Mouse (Mus musculus) embryonic facial prominence, embryonic 14.5 days (tissue): ENCODE measurements around the gene Sdc1. TPM values are rescaled to one million over a fixed set of nuclear protein-coding genes. Genes with fewer than 3 reads are reported as not detected.

Experiments
- ATAC-seq: fragments of 200-750 bp; cut with Nextera tagmentation; 2 replicates; pipeline ENCODE4 v1.8.0; 2017; ENCODE audit warnings: low read depth, moderate number of reproducible peaks, moderate TSS enrichment
- DNase-seq: peaks from one replicate; pipeline ENCODE4 v3.0.0-alpha.2; 2015; ENCODE audit warnings: low spot score
- H3K27ac ChIP-seq: fragments of 300-500 bp; sonication (generic); replicated peaks from 2 replicates; pipeline ENCODE4 v1.5.1; 2014; ENCODE audit warnings: low read depth, mild to moderate bottlenecking, low read length, moderate library complexity
- H3K27me3 ChIP-seq: fragments of 300-500 bp; sonication (generic); replicated peaks from 2 replicates; pipeline ENCODE4 v1.6.1; 2014; ENCODE audit warnings: low read length; ENCODE audit not compliant: control insufficient read depth, insufficient read depth
- H3K36me3 ChIP-seq: fragments of 300-500 bp; sonication (generic); 2 replicates; pipeline ENCODE4 v1.6.1; 2014; ENCODE audit warnings: low read length, mixed read lengths; ENCODE audit not compliant: control insufficient read depth, insufficient read depth
- H3K4me1 ChIP-seq: fragments of 300-500 bp; sonication (generic); 2 replicates; pipeline ENCODE4 v1.6.1; 2014; ENCODE audit warnings: antibody characterized with exemption, low read length; ENCODE audit not compliant: control insufficient read depth, insufficient read depth
- H3K4me2 ChIP-seq: fragments of 300-500 bp; sonication (generic); 2 replicates; pipeline ENCODE4 v1.6.1; 2014; ENCODE audit warnings: low read depth, mild to moderate bottlenecking, low read length, moderate library complexity, mixed read lengths
- H3K4me3 ChIP-seq: fragments of 300-500 bp; sonication (generic); 2 replicates; pipeline ENCODE4 v1.5.1; 2014; ENCODE audit warnings: low read depth, mild to moderate bottlenecking, low read length
- H3K9ac ChIP-seq: fragments of 300-500 bp; sonication (generic); 2 replicates; pipeline ENCODE4 v1.6.1; 2014; ENCODE audit warnings: low read depth, mild to moderate bottlenecking, low read length, moderate library complexity, mixed read lengths
- H3K9me3 ChIP-seq: fragments of 300-500 bp; sonication (generic); 2 replicates; pipeline ENCODE4 v1.6.1; 2016; ENCODE audit warnings: low read length; ENCODE audit not compliant: control insufficient read depth
- WGBS: fragments of 180-500 bp; shearing (Covaris S2); extraction: QIAGEN DNeasy Blood & Tissue Kit; methylation state at CpG from one replicate; pipeline ENCODE4 v1.1.7; 2014; 5-methylcytosine and 5-hydroxymethylcytosine counted together
- polyA plus RNA-seq: library from polyadenylated mRNA; unstranded; fragments of >200 nt; fragmentation: Nextera tagmentation; extraction: Ambion mirVana; gene quantifications from 2 replicates; pipeline ENCODE4 v1.2.1, GENCODE M21; 2014

The Sdc1 gene
- polyA plus RNA-seq, 1 experiment from 2014 or later, result 113 TPM

DNA sequence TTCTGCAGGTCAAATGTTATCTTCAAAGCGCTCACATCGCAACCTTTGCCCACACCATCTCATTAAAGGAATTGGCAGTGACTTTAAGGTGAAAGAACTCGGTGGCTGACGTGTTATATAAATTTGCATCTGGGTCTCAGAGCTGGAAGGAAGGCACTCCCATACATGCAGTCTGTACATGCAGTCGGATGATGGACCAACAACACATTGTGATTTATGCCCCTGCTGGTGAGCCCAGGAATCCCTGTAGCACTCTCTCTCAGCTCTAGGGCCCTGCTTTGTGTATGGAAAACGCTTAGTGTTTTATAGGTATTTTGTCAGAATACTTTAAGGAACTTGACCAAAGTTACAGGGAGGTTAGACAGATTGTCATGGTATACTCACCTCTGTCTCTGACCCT, 10.6 kb upstream of the Sdc1 start:
- H3K27ac ChIP-seq, result no peak overlapping the region
- H3K36me3 ChIP-seq, result peaks cover 25% of the 10 kb centered on the region; the same call in 1 of the 2 replicates
- WGBS, result 84% methylated on average over 6 of the region's 6 CpGs
- peaks cover 12% of the 10 kb centered on the region; the same call in 1 of the 2 replicates for H3K9me3 ChIP-seq
- no peak for ATAC-seq
- H3K4me1 ChIP-seq, result no peaks in the 10 kb centered on the region
- no peak overlapping the region for H3K4me2 ChIP-seq
- H3K27me3 ChIP-seq, result no peaks in the 10 kb centered on the region
- no peak overlapping the region for H3K4me3 ChIP-seq
- DNase-seq, result no peak
- H3K9ac ChIP-seq, result no peak overlapping the region

DNA sequence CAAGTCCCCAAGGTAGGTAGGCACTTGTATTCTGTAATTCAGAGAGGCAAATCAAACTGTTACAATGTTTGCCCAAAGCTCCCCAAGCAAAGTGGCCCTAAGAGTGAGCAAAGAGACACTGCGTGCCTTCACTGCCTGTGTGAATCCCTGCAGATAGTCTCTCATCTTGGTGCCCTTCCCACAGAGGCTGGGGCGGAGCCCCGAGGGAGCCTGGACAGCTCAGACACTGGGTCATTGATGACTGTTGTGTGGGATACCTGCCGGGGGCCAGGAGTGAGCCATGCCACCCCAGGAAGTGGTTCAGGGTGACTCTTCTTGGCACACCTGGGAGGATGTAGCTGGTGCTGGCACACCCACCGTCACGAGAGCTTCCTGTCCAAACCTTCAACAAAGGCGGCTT, 10.1 kb upstream of the Sdc1 start:
- Histone ChIP-seq H3K4me3 (no peak overlapping the region), H3K27me3 (no peaks in the 10 kb centered on the region), H3K9ac (no peak overlapping the region), H3K4me2 (no peak overlapping the region), H3K4me1 (no peaks in the 10 kb centered on the region), H3K27ac (no peak overlapping the region), H3K9me3 (peaks cover 12% of the 10 kb centered on the region; the same call in 1 of the 2 replicates), H3K36me3 (peaks cover 22% of the 10 kb centered on the region; the same call in 1 of the 2 replicates)
- ATAC-seq (no peak), DNase-seq (no peak)
- 78% methylated on average over 7 of the region's 7 CpGs for WGBS

DNA sequence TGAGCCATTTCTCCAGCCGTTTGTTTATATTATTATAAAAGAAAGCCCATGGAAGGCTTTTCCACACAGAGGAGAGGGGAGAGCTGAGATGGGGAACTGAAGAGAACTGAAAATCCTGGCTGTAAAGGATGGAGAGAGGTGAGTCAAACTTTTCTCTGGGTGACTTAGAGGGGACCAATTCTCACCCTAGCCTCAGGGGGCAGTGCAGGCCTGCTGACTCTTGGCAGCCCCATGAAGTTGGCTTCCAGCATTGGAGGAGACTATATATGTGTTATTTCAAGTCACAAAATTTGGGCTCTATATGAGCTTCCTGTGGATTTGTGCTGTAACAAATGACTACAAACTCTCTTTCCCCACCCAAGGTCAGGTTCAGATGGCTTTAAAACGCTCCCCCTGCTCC, 8.5 kb upstream of the Sdc1 start:
- Histone ChIP-seq H3K27me3 (no peaks in the 10 kb centered on the region), H3K4me3 (no peak overlapping the region), H3K27ac (0 out of 2 replicates have a peak overlapping the region, but pooled peaks have one; percentile 2), H3K9ac (no peak overlapping the region), H3K4me2 (no peak overlapping the region), H3K9me3 (peaks cover 5% of the 10 kb centered on the region; the same call in 1 of the 2 replicates), H3K4me1 (no peaks in the 10 kb centered on the region), H3K36me3 (peaks cover 6% of the 10 kb centered on the region; the same call in 1 of the 2 replicates)
- 57% methylated on average over 2 of the region's 2 CpGs for WGBS
- DNase-seq (no peak), ATAC-seq (no peak)

DNA sequence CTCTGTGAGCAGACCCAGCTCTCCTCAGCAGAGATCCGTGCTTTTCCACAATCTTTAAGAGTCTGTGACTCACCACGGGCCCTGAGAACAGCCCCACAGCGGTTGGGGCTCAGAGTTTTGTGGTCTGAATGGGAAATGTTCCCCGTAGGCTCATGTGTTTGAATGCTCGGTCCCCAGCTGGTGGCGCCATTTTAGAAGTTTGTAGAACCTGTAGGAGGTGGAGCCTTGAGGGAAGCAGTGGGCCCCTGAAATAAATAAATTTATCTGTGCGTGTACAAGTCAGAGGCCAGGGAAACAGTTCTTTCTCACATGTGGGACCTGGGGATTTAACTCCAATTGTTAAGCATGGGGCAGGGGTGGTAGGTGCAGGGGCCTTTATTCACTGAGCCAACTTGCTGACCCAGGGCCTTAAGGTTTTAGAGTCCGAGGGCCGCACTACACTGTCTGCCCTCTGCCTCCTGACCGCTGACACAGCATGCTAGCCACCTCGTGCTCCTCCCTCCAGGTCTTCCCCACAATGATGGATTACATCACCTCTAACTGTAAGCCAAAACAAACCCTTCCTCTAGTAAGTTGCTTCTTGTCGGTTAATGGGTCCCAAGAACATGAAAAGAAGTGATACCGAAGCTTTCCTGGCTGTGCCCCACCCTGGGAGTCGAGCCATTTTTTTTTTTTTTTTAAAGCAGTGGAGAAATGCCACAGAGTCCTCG, 6.7 kb upstream of the Sdc1 start:
- H3K9ac ChIP-seq, result no peak overlapping the region
- no peak overlapping the region for H3K27ac ChIP-seq
- ATAC-seq, result peak; percentile 17; the same call in 1 of the 2 replicates
- no peaks in the 10 kb centered on the region for H3K27me3 ChIP-seq
- no peaks in the 10 kb centered on the region for H3K4me1 ChIP-seq
- DNase-seq, result no peak
- 79% methylated on average over 15 of the region's 15 CpGs for WGBS
- no peak overlapping the region for H3K4me3 ChIP-seq
- H3K4me2 ChIP-seq, result no peak overlapping the region
- H3K36me3 ChIP-seq, result no peaks in the 10 kb centered on the region
- no peaks in the 10 kb centered on the region for H3K9me3 ChIP-seq

DNA sequence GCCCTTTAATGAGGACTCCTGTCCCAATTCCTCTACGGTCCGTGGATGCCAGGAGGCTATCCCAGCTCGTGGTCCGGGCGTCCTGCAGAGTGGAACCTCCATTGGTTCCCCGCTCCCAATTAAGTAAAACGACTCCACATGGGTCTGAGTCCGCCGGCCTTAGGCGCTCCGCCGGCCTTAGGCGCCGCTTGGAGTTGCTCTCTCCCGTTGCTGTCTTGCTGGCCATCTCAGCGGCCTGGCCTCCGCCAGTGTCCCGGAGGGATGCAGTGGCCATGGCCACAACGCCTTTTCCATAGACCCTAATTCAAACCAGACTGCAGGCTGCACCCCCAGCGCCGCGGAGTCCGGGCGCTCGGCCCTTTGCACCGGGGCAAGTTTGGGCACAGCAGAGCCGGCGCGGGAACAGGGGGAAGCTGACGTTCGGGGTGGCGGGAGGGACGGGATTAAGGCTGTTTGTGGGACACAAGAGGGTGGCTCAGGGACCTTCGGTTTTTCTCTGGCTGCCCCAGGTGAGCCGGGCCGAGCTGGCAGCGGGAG, 789 bp downstream of the Sdc1 start:
- Histone ChIP-seq H3K27ac (peak overlapping the region; percentile 91), H3K4me2 (peak overlapping the region; percentile 68), H3K36me3 (no peaks in the 10 kb centered on the region), H3K27me3 (no peaks in the 10 kb centered on the region), H3K9ac (peak overlapping the region; percentile 83), H3K4me1 (peaks cover 23% of the 10 kb centered on the region), H3K9me3 (no peaks in the 10 kb centered on the region), H3K4me3 (peak overlapping the region; percentile 82)
- ATAC-seq (0 out of 2 replicates have a peak, but pooled peaks have one; percentile 0), DNase-seq (no peak)
- WGBS, result under 1% methylated on average over 29 of the region's 37 CpGs

DNA sequence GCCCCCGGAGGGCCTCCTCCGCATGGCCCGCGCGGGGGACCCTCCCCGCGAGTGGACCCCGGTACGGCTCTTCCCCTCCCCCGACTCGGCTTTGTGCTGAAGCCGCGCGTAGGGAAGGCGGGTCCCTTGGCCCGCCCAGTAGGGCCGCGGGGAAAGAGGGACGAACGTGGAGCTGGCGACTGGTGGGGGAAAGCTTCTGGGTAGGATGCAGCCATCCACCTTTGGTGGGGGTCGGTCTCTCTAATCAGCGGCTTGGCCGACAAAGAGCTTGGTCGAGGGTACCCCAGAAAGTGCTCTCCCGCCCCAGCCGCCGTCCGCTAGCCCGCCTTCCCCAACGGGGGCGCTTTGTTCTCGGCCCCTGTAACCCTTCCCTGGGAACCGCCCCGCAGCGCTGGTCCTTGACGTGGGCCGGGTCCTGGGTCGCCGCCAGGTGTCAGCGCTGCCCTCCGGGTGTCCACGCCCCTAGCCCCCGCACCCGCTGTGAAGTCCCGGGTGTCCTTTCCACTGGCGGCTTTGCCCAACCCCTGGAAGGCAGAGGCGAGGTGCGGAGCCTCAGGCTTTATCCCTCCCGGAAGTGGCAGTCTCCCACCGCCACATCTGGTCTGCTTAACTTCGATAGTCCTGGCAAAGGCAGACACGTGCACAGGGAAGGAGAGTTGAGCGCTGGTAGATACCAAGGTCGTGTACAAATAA, 1.5 kb downstream of the Sdc1 start:
- H3K4me1 ChIP-seq, result peaks cover 23% of the 10 kb centered on the region
- no peaks in the 10 kb centered on the region for H3K27me3 ChIP-seq
- DNase-seq, result peak; percentile 73
- peak; percentile 38 for ATAC-seq
- H3K9ac ChIP-seq, result peak overlapping the region; percentile 83
- H3K4me3 ChIP-seq, result peak overlapping the region; percentile 82
- peak overlapping the region; percentile 91 for H3K27ac ChIP-seq
- H3K4me2 ChIP-seq, result peak overlapping the region; percentile 68
- no peaks in the 10 kb centered on the region for H3K9me3 ChIP-seq
- H3K36me3 ChIP-seq, result no peaks in the 10 kb centered on the region
- WGBS, result under 1% methylated on average over 33 of the region's 55 CpGs

DNA sequence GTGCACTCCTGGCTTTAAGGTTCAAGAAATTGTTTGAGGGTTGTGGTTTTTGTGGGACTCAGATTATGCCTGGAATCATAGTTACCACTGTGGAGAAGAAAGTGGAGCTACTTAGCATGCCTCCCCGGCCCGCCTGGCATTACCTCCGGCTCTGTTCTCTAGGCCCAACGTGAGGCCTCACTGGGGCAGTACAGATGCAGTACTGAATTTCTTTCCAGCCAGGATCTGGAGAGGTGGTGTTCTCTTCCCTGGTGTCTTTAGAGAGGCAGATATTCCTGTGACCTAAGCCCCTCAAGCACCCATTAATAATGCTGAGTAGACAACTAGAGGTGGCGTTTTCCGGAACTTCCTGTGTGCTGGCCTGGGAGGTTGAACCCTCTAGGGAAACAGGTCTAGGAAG, 2.2 kb downstream of the Sdc1 start:
- DNase-seq (peak; percentile 38), ATAC-seq (no peak)
- Histone ChIP-seq H3K9ac (peak overlapping the region; percentile 83), H3K4me2 (peak overlapping the region; percentile 68), H3K9me3 (no peaks in the 10 kb centered on the region), H3K36me3 (no peaks in the 10 kb centered on the region), H3K27me3 (no peaks in the 10 kb centered on the region), H3K4me1 (peaks cover 23% of the 10 kb centered on the region), H3K27ac (peak overlapping the region; percentile 91), H3K4me3 (peak overlapping the region; percentile 82)
- 14% methylated on average over 6 of the region's 6 CpGs for WGBS

DNA sequence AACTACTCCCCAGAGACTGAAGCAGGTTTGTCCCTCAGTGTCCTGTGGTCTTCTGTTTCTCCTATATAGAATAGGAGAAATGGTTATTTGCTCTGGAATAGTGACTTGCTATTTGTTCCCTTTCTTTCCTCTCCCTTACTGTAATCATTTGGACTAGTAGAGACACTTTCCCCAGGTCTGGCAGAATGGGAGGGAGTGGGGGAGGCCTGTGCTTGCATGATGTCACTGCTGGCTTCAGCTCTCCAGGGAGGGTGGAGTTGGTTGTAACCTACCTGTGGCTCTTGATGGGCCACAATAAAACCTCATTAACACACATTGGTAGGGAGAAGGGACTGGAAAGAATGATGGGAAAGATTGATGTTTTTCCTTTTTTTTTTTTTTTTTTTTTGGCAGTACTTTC, 3.1 kb downstream of the Sdc1 start:
- no peak for ATAC-seq
- H3K4me3 ChIP-seq, result peak overlapping the region; percentile 82; the same call in 1 of the 2 replicates
- H3K9me3 ChIP-seq, result no peaks in the 10 kb centered on the region
- H3K36me3 ChIP-seq, result no peaks in the 10 kb centered on the region
- peak overlapping the region; percentile 68 for H3K4me2 ChIP-seq
- H3K9ac ChIP-seq, result no peak overlapping the region
- H3K27ac ChIP-seq, result no peak overlapping the region
- peaks cover 23% of the 10 kb centered on the region for H3K4me1 ChIP-seq
- no peaks in the 10 kb centered on the region for H3K27me3 ChIP-seq
- DNase-seq, result no peak
